Mouse (Mus musculus): ENCODE measurements around the gene Iqgap2. TPM values are rescaled to one million over a fixed set of nuclear protein-coding genes. Genes with fewer than 3 reads are reported as not detected.
A peak's percentile ranks its signal among the peaks of the same experiment; 100 is the strongest.

The Iqgap2 gene
- polyA plus RNA-seq, 1 experiment: 48.2 TPM

GRCm38 (mm10) chr13:95899885-95900650 is 8.3 kb upstream of the Iqgap2 start:
- H3K4me1 ChIP-seq (ENCODE audit: control insufficient read depth, insufficient read depth, low read length): peaks cover 13% of the 10 kb centered on the region
- no peak overlapping the region for H3K4me3 ChIP-seq (ENCODE audit: insufficient read depth, low read length)
- TF ChIP-seq POLR2A (IDR thresholded peaks at IDR 0.05; ENCODE audit: borderline replicate concordance, low read depth, low read length): no peak
- no peak for TF ChIP-seq CTCF (IDR thresholded peaks at IDR 0.05; ENCODE audit: low read depth, low read length)
- H3K27ac ChIP-seq (ENCODE audit: insufficient read depth, low read depth, low read length): 0 out of 2 replicates have a peak overlapping the region, but pooled peaks have one; percentile 17

DNA sequence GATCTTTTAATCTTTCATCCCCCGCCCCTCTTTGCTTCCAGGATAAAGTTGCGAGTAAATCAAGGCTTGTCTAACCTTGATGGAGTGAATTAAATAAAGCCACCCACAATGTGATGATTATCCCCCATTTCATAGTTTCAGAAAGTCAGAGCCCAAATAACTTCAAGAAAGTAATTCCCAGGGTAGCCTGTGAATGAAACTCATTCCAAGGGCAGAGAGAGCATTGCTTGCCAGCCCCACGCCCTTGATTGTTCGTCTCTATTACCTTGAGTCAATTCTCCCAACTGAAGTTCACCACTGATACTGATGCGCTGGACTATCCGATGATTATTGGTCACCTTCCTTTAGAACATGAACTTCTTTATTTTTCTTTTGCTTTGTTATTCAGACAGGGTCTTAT is 4.8 kb upstream of the Iqgap2 start:
- TF ChIP-seq POLR2A (IDR thresholded peaks at IDR 0.05; ENCODE audit: borderline replicate concordance, low read depth, low read length) (no peak), CTCF (IDR thresholded peaks at IDR 0.05; ENCODE audit: low read depth, low read length) (no peak)
- Histone ChIP-seq H3K4me1 (ENCODE audit: control insufficient read depth, insufficient read depth, low read length) (peaks cover 13% of the 10 kb centered on the region), H3K4me3 (ENCODE audit: insufficient read depth, low read length) (no peak overlapping the region), H3K27ac (ENCODE audit: insufficient read depth, low read depth, low read length) (no peak overlapping the region)

DNA sequence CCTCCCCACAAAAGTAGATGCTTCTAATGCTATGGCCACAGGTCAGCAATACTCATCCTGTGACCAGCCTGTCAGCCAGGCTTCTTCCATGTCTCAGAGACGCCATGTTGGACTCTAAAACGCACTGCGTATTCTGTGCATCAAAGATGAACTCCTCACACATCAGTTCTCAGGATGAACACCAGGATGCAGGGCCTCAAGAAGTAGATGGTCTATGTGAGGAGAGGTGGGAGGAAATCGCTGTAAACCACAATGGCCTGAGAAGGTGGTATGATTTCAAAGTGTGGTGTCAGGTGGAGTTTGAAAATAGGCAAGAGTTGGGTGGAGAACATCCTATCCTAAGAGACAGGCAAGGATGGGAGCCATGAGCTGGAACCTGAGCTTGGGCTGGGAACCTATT is 1.4 kb upstream of the Iqgap2 start:
- Histone ChIP-seq H3K4me1 (ENCODE audit: control insufficient read depth, insufficient read depth, low read length) (peaks cover 17% of the 10 kb centered on the region), H3K4me3 (ENCODE audit: insufficient read depth, low read length) (no peak overlapping the region), H3K27ac (ENCODE audit: insufficient read depth, low read depth, low read length) (no peak overlapping the region)
- TF ChIP-seq CTCF (IDR thresholded peaks at IDR 0.05; ENCODE audit: low read depth, low read length) (no peak), POLR2A (IDR thresholded peaks at IDR 0.05; ENCODE audit: borderline replicate concordance, low read depth, low read length) (no peak)

DNA sequence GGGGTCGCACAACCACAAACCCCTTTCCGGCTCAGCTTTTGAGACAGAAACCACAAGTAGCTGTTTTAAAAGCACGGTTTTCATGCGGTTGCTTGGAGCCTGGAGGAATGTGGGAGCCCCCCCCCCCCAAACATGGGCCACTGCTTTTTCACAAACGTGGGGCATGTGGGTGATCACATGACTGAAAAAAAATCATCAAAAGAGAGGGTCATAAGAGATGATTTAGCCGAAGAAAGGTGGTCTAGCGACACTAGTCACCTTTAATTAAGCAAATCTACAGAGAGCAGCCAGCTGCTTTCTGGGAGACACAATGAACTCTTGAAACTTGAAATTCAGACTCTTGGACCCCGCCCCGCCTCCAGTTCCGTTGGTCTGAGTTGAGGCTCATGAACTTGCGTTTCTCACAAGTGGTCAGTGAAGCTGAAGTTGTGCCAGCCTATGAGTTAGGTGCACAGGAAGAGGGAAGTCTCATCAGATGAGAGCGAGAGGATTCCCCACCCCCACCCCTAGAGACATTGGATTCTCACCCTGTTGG is 956 bp upstream of the Iqgap2 start:
- Histone ChIP-seq H3K4me1 (ENCODE audit: control insufficient read depth, insufficient read depth, low read length) (peaks cover 22% of the 10 kb centered on the region), H3K27ac (ENCODE audit: insufficient read depth, low read depth, low read length) (no peak overlapping the region), H3K4me3 (ENCODE audit: insufficient read depth, low read length) (peak overlapping the region; percentile 73)
- TF ChIP-seq POLR2A (IDR thresholded peaks at IDR 0.05; ENCODE audit: borderline replicate concordance, low read depth, low read length) (no peak), CTCF (IDR thresholded peaks at IDR 0.05; ENCODE audit: low read depth, low read length) (no peak)

GRCm38 (mm10) chr13:95891926-95892610 is 346 bp upstream of the Iqgap2 start:
- Histone ChIP-seq H3K4me1 (ENCODE audit: control insufficient read depth, insufficient read depth, low read length) (peaks cover 27% of the 10 kb centered on the region), H3K4me3 (ENCODE audit: insufficient read depth, low read length) (peak overlapping the region; percentile 73), H3K27ac (ENCODE audit: insufficient read depth, low read depth, low read length) (peak overlapping the region; percentile 47)
- TF ChIP-seq CTCF (IDR thresholded peaks at IDR 0.05; ENCODE audit: low read depth, low read length) (peak; percentile 49), POLR2A (IDR thresholded peaks at IDR 0.05; ENCODE audit: borderline replicate concordance, low read depth, low read length) (no peak)

- no peak for TF ChIP-seq POLR2A (IDR thresholded peaks at IDR 0.05; ENCODE audit: borderline replicate concordance, low read depth, low read length)
- TF ChIP-seq CTCF (IDR thresholded peaks at IDR 0.05; ENCODE audit: low read depth, low read length): peak; percentile 11
- Histone ChIP-seq H3K4me3 (ENCODE audit: insufficient read depth, low read length) (peak overlapping the region; percentile 73), H3K4me1 (ENCODE audit: control insufficient read depth, insufficient read depth, low read length) (peaks cover 29% of the 10 kb centered on the region), H3K27ac (ENCODE audit: insufficient read depth, low read depth, low read length) (peak overlapping the region; percentile 21)
Observed at GRCm38 (mm10) chr13:95890851-95891471, 761 bp downstream of the Iqgap2 start.

DNA sequence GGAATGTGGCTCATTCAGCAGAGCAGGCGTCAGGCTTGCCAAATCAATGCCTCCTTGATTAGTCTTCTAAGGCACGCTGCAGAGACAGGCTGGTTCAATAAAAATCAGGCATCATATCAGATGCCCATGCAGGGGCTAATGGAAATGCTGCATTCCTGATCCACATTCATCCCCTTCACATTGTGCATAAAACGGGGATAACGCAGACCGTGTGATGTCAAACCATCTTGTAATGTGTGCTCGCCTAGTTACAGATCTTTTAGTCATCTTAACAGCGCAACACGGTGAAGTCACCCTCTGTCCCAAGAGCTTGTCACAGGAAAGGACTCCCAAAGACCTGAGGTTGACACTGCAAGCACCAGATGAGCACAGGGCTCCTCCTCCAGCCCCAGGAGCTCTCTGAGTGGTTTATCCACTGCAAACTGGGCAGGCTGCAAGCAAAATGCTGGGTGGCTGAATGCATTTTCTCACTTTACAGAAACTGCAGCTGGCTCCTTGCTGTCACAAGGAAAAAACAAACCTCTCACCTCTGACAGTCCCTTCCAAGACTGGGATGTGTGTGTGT is 1.7 kb downstream of the Iqgap2 start:
- H3K27ac ChIP-seq (ENCODE audit: insufficient read depth, low read depth, low read length): peak overlapping the region; percentile 21
- TF ChIP-seq POLR2A (IDR thresholded peaks at IDR 0.05; ENCODE audit: borderline replicate concordance, low read depth, low read length): no peak
- TF ChIP-seq CTCF (IDR thresholded peaks at IDR 0.05; ENCODE audit: low read depth, low read length): no peak
- peak overlapping the region; percentile 73 for H3K4me3 ChIP-seq (ENCODE audit: insufficient read depth, low read length)
- peaks cover 29% of the 10 kb centered on the region for H3K4me1 ChIP-seq (ENCODE audit: control insufficient read depth, insufficient read depth, low read length)

- no peak overlapping the region for H3K4me3 ChIP-seq (ENCODE audit: insufficient read depth, low read length)
- peak overlapping the region; percentile 93 for H3K27ac ChIP-seq (ENCODE audit: insufficient read depth, low read depth, low read length)
- TF ChIP-seq POLR2A (IDR thresholded peaks at IDR 0.05; ENCODE audit: borderline replicate concordance, low read depth, low read length): no peak
- TF ChIP-seq CTCF (IDR thresholded peaks at IDR 0.05; ENCODE audit: low read depth, low read length): no peak
- peaks cover 29% of the 10 kb centered on the region for H3K4me1 ChIP-seq (ENCODE audit: control insufficient read depth, insufficient read depth, low read length)
Observed at GRCm38 (mm10) chr13:95889366-95889765, 2.4 kb downstream of the Iqgap2 start.

DNA sequence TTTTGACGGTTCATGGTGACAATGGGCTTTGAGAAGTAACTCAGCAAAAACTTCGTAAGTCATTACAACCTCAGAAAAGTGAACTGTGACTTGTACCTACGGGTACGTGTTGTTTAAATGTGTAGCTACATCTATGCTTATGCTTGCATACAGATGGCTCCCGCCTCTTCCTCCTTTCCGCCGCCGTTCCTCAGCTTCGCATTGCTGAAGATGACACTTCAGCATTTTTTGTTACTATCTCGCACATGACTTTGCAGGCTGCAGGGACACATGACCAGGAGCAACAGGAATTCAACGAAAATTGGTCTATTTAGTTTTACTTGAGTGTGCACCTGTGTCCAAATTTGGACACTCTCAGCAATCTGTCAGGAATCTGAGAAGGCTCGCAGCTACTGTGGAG is 3.1 kb downstream of the Iqgap2 start:
- TF ChIP-seq CTCF (IDR thresholded peaks at IDR 0.05; ENCODE audit: low read depth, low read length) (no peak), POLR2A (IDR thresholded peaks at IDR 0.05; ENCODE audit: borderline replicate concordance, low read depth, low read length) (no peak)
- H3K4me1 ChIP-seq (ENCODE audit: control insufficient read depth, insufficient read depth, low read length): peaks cover 29% of the 10 kb centered on the region
- H3K27ac ChIP-seq (ENCODE audit: insufficient read depth, low read depth, low read length): peak overlapping the region; percentile 93
- H3K4me3 ChIP-seq (ENCODE audit: insufficient read depth, low read length): peak overlapping the region; percentile 22
